In the genomic region with DNA sequence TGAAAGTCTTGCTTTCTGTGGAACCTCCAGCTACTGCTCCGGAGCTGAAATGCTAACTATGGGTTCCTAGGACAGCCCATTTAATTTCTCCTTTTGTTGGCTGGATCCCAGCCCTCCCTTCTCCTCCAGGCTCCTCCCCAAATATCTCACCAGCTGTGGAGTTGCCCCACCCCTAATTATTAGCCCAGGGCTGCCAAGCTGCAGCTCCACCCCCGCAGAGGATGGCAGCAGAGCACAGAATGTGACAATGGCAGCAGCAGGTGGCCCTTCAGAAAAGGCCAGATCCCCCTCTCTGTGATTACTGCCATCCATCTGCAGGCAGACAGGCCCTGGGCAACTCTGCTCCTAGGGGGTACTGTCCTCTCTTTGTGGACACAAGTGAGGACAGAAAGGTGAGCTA, we compare ENCODE assay signal across 9 mouse cellular contexts.
DNase-seq lines count a peak whose midpoint lies in the region; ATAC-seq and TF ChIP-seq lines count a peak whose summit lies in the region.
"Had no signal": no experiment of that assay in that cellular context is flagged by ENCODE, and none has a peak within 500 bp of the region (broad histone marks: within the 10 kb centered on the region; RNA-seq: fewer than 3 reads in every experiment).

No protein-coding gene starts in this region.

- no peak for TF ChIP-seq CTCF in hindbrain, postnatal 0 days (IDR thresholded peaks at IDR 0.05; ENCODE audit: low read depth)

- H3K9ac ChIP-seq in heart, embryonic 16.5 days (ENCODE audit: low read length) = no peak overlapping the region
- H3K9ac ChIP-seq in hindbrain, postnatal 0 days (replicated peaks; ENCODE audit: low read length) = no peak overlapping the region
- no peak overlapping the region for H3K9ac ChIP-seq in midbrain, embryonic 12.5 days (replicated peaks)

- no peak overlapping the region for H3K27ac ChIP-seq in heart, embryonic 16.5 days (ENCODE audit: low read length)
- no peak overlapping the region for H3K27ac ChIP-seq in hindbrain, postnatal 0 days
- H3K27ac ChIP-seq in midbrain, embryonic 12.5 days (replicated peaks) = peak overlapping the region; percentile 49; the same call in 1 of the 2 replicates

- ATAC-seq in heart, embryonic 16.5 days (replicated peaks; ENCODE audit: extremely low read depth, insufficient read depth, low FRiP score) = peak; percentile 49; the same call in 1 of the 2 replicates
- 0 out of 2 replicates have a peak, but pooled peaks have one; percentile 44 for ATAC-seq in hindbrain, postnatal 0 days
- peak; percentile 81 for ATAC-seq in midbrain, embryonic 12.5 days (ENCODE audit: low FRiP score, low read depth)

- H3K36me3 ChIP-seq in heart, embryonic 16.5 days (ENCODE audit: control insufficient read depth, insufficient read depth) = no peaks in the 10 kb centered on the region
- H3K36me3 ChIP-seq in hindbrain, postnatal 0 days (ENCODE audit: insufficient read depth, low read length) = no peaks in the 10 kb centered on the region
- no peaks in the 10 kb centered on the region for H3K36me3 ChIP-seq in midbrain, embryonic 12.5 days
- H3K36me3 ChIP-seq: G1E had no signal

- WGBS in heart, embryonic 16.5 days = 23% methylated on average over 2 of the region's 2 CpGs
- WGBS in hindbrain, postnatal 0 days = 2% methylated on average over 2 of the region's 2 CpGs
- WGBS in midbrain, embryonic 12.5 days = 18% methylated on average over 2 of the region's 2 CpGs

- no peak overlapping the region for H3K4me3 ChIP-seq in heart, embryonic 16.5 days (ENCODE audit: low read length)
- H3K4me3 ChIP-seq in hindbrain, postnatal 0 days (ENCODE audit: low read length) = no peak overlapping the region
- H3K4me3 ChIP-seq in midbrain, embryonic 12.5 days = no peak overlapping the region

- no peaks in the 10 kb centered on the region for H3K27me3 ChIP-seq in heart, embryonic 16.5 days (ENCODE audit: control insufficient read depth, insufficient read depth, low read length)
- H3K27me3 ChIP-seq in hindbrain, postnatal 0 days (ENCODE audit: insufficient read depth, low read length) = no peaks in the 10 kb centered on the region
- H3K27me3 ChIP-seq in midbrain, embryonic 12.5 days = no peaks in the 10 kb centered on the region; the same call in 1 of the 2 replicates

- H3K4me1 ChIP-seq in heart, embryonic 16.5 days (ENCODE audit: control insufficient read depth, insufficient read depth, low read length) = peaks cover 73% of the 10 kb centered on the region
- H3K4me1 ChIP-seq in hindbrain, postnatal 0 days (ENCODE audit: insufficient read depth, low read length) = peaks cover 7% of the 10 kb centered on the region; the same call in 1 of the 2 replicates
- peaks cover 18% of the 10 kb centered on the region for H3K4me1 ChIP-seq in midbrain, embryonic 12.5 days

- intact Hi-C loops in heart, postnatal 25 days (cut with DNase I) = no loop called here

- DNase-seq in heart, postnatal 25 days (ENCODE audit: low spot score) = no peak
- peak; percentile 59 for DNase-seq in NIH3T3 (ENCODE audit: low read depth)
- peak; percentile 30 for DNase-seq in embryo, embryonic 10.5 days (ENCODE audit: low spot score)
- DNase-seq in hindbrain, postnatal 0 days (ENCODE audit: low spot score) = peak; percentile 52
- no peak for DNase-seq in gastrocnemius, postnatal 4 days (ENCODE audit: low spot score in 2 of 2)
- DNase-seq in thymus, postnatal 4 days = no peak

- no peak overlapping the region for H3K4me2 ChIP-seq in heart, embryonic 16.5 days (ENCODE audit: low read depth, low read length)
- H3K4me2 ChIP-seq in hindbrain, postnatal 0 days (ENCODE audit: low read depth, low read length) = no peak overlapping the region
- H3K4me2 ChIP-seq in midbrain, embryonic 12.5 days (replicated peaks) = 0 out of 2 replicates have a peak overlapping the region, but pooled peaks have one; percentile 7

- H3K9me3 ChIP-seq in heart, embryonic 16.5 days (replicated peaks; ENCODE audit: control insufficient read depth, low read length) = no peaks in the 10 kb centered on the region
- H3K9me3 ChIP-seq in hindbrain, postnatal 0 days (ENCODE audit: low read length) = no peaks in the 10 kb centered on the region
- no peaks in the 10 kb centered on the region for H3K9me3 ChIP-seq in midbrain, embryonic 12.5 days

Comparison
In these comparisons a context has a peak if more than half of its experiments do, and no peak if none do; other contexts are left out.
1. DNase-seq: peak in NIH3T3 (single experiment), embryo, embryonic 10.5 days (single experiment) and hindbrain, postnatal 0 days (single experiment); none in heart, postnatal 25 days (single experiment), gastrocnemius, postnatal 4 days (0 of 2) and thymus, postnatal 4 days (single experiment).
2. Peak in every context shown above with its lines, with median percentiles within 50 percentile points of each other: ATAC-seq.